Mouse (Mus musculus) erythroblast, embryonic 14.5 days (primary cell): ENCODE measurements around the gene Arpc2. TPM values are rescaled to one million over a fixed set of nuclear protein-coding genes. Genes with fewer than 3 reads are reported as not detected.
A peak's percentile ranks its signal among the peaks of the same experiment; 100 is the strongest.

ENCODE experiments used
- H3K27me3 ChIP-seq: 2 replicates; pipeline ENCODE4 v1.6.1; 2012; ENCODE audit warnings: inconsistent platforms; ENCODE audit not compliant: control insufficient read depth
- H3K36me3 ChIP-seq: 2 replicates; pipeline ENCODE4 v1.6.1; 2012; ENCODE audit warnings: mild to moderate bottlenecking, inconsistent platforms; ENCODE audit not compliant: control insufficient read depth
- H3K4me1 ChIP-seq: 2 replicates; pipeline ENCODE4 v1.6.1; 2012; ENCODE audit warnings: inconsistent platforms; ENCODE audit not compliant: control insufficient read depth
- H3K4me3 ChIP-seq: replicated peaks from 2 replicates; pipeline ENCODE3; 2012; ENCODE audit warnings: moderate library complexity, mild to moderate bottlenecking, inconsistent platforms
- H3K9me3 ChIP-seq: 2 replicates; pipeline ENCODE4 v1.6.1; 2012; ENCODE audit warnings: low read length, inconsistent platforms, mixed read lengths; ENCODE audit not compliant: control insufficient read depth
- GATA1 ChIP-seq: IDR thresholded peaks from 2 replicates; pipeline ENCODE4 v1.6.1; 2012; ENCODE audit warnings: low read length, inconsistent platforms, mixed read lengths
- TAL1 ChIP-seq: IDR thresholded peaks from 3 replicates; pipeline ENCODE4 v1.6.1; 2012; ENCODE audit warnings: low read length, inconsistent platforms, mixed read lengths
- polyA plus RNA-seq: library from polyadenylated mRNA; stranded (reverse); fragments of >175 nt; gene quantifications from 2 replicates; pipeline ENCODE4 v1.2.3, GENCODE M21; 2012

The Arpc2 gene
- polyA plus RNA-seq, 1 experiment, result 7.8 TPM

DNA sequence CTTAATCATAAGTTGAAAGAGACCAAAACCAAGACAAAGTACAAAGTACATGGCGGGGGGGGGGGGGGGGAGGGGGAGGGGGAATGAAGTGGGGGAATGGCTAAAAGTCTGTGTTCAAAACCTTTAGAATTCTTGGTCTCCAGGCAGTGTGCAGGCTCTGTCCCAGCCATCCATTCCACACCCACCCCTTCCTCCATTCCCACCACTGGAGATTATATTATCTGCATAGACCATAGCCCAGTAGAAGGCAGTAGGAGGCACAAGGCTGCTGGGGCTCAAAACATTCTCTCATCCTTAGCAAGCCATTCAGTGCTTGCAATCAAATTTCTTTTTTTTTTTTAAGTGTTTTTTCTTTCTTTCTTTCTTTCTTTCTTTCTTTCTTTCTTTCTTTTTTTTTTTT, 4.9 kb upstream of the Arpc2 start:
- Histone ChIP-seq H3K4me1 (peaks cover 13% of the 10 kb centered on the region), H3K9me3 (no peaks in the 10 kb centered on the region), H3K4me3 (no peak overlapping the region), H3K36me3 (no peaks in the 10 kb centered on the region), H3K27me3 (no peaks in the 10 kb centered on the region)
- TF ChIP-seq GATA1 (no peak), TAL1 (no peak)

DNA sequence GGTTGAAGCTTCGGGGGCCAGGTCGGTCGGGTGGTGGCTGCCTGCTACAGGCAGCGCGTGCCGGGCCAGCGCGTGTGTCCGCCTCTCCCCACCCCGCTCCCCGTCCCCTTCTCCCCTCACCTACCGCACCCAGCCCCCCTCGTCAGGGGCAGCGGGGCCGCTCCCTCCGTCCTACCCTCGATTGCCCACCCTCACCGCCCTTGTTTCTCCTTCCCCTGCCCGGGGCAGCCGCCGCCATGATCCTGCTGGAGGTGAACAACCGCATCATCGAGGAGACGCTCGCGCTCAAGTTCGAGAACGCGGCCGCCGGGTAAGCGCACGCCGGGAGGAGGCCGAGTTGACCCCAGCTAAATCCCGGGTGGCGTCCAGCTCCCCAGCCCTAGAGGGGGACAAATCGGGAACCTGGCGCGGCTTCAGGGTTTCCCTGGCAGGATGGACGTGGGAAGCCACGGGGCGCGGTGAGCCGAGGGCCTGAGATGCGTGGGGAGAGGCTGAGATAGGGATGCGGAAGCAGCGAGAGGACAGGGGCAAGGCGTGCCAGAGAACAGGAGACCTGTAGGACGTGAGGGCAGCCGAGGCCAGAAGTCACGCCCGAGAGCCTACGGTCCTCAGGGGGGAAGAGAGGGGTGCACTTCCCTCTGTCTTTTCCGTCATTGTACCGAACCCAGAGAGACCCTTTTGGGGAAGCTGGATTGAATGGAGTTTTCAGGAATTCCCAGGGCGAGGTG, 870 bp downstream of the Arpc2 start:
- Histone ChIP-seq H3K36me3 (peaks cover 10% of the 10 kb centered on the region), H3K27me3 (no peaks in the 10 kb centered on the region), H3K4me3 (peak overlapping the region; percentile 99), H3K4me1 (peaks cover 56% of the 10 kb centered on the region), H3K9me3 (no peaks in the 10 kb centered on the region)
- TF ChIP-seq GATA1 (no peak), TAL1 (no peak)

DNA sequence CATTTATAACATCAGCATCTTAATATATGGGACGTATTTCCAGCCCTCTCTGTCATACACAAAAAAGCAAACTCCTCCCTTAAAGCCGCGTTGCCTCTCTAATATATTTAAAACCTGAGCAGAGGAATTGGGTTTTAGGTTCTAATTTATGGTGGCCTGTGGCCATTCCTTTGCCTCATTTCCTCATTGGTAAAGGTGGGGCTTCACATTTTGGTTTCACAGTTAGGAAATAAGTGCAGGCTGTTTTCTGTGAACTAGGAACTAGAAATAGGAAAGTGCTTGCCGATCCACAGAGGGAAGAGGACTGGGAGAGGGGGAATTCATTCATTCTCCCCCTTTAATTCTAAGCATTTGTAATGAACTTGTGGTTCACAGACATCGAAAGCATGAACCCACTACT, 1.8 kb downstream of the Arpc2 start:
- Histone ChIP-seq H3K4me1 (peaks cover 52% of the 10 kb centered on the region), H3K4me3 (peak overlapping the region; percentile 99), H3K27me3 (no peaks in the 10 kb centered on the region), H3K9me3 (no peaks in the 10 kb centered on the region), H3K36me3 (peaks cover 14% of the 10 kb centered on the region)
- no peak for TF ChIP-seq GATA1
- no peak for TF ChIP-seq TAL1

DNA sequence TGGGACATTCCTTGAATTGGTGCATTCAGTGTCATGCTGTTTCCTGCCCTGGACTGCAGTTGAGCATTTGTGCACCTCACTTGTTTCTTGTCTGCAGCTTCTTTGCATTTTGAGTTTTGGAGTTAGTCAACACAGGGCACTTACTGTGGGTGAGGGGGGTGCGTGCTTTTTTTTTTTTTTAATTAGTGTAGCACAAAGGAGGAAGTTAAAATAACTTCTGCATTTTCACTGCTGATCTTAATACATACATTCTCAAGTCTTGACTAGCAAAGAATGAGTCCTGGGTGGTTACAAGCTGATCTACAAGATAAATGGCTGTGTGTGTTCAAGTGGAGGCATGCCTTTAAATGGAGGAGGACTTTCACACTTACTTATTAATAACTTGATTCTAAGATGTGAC, 2.3 kb downstream of the Arpc2 start:
- Histone ChIP-seq H3K36me3 (peaks cover 19% of the 10 kb centered on the region), H3K4me1 (peaks cover 52% of the 10 kb centered on the region), H3K9me3 (no peaks in the 10 kb centered on the region), H3K4me3 (peak overlapping the region; percentile 99), H3K27me3 (no peaks in the 10 kb centered on the region)
- TF ChIP-seq GATA1, result no peak
- TF ChIP-seq TAL1, result no peak

DNA sequence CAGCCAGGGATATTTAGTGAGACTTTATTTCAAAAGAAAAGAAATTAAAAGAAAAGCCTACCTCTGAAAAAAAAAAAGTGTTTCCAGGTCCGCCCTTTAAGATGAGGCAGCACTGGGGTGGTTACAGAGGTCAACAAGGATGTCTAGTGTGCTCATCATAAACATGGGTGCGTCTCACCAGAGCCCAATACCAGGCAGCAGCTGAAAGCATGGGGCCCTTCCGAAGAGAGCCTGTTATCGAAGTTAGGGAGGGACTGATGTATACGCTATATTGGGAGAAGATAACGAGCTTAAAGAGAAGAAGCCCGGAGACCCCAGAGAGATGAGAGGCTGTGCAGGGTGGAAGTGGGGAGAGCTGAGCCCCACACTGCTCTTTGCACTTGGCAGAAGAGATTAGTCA, 3.3 kb downstream of the Arpc2 start:
- no peaks in the 10 kb centered on the region for H3K9me3 ChIP-seq
- TF ChIP-seq GATA1, result no peak
- H3K27me3 ChIP-seq, result no peaks in the 10 kb centered on the region
- peaks cover 22% of the 10 kb centered on the region for H3K36me3 ChIP-seq
- peaks cover 56% of the 10 kb centered on the region for H3K4me1 ChIP-seq
- H3K4me3 ChIP-seq, result peak overlapping the region; percentile 99

DNA sequence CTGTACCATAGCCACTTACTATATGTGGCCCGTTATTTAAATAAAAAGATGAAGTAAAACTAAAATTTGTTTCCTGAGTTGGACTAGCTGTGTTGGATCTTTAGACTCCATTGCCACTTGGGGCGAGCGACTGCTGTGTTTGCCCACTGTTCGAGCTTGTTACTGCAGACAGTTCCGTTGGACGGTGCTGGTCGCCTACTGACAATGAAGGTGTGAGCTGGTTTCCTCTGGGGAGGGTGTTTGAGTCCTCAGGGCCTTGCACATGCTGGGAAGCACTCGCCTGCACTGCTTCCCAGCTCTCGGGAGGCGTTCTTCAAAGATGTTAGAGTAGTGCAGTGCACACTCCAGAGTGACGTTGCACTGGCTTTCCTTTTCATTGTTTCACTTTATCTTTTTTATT, 3.7 kb downstream of the Arpc2 start:
- H3K4me1 ChIP-seq, result peaks cover 56% of the 10 kb centered on the region
- H3K9me3 ChIP-seq, result no peaks in the 10 kb centered on the region
- peak overlapping the region; percentile 99 for H3K4me3 ChIP-seq
- TF ChIP-seq TAL1 (no peak), GATA1 (no peak)
- H3K27me3 ChIP-seq, result no peaks in the 10 kb centered on the region
- peaks cover 24% of the 10 kb centered on the region for H3K36me3 ChIP-seq

DNA sequence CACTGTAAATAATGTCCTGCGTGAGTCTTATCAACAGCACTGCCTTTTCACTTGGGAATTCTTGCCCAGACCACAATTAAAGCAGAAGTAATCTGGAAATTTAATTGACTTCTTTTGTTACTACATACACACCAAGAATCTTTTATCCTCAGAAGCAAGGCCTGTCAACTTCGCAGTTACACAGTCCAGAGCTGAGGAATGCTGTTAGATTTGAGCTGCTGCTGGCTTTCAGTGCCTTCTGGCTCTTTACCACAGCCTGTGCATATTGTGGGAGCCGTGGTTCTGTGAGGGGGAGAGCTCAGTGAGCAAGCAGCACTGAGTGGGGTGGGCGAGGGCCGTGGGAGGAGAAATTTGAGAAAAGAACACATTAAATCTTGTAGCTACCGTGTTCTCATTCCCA, 4.4 kb downstream of the Arpc2 start:
- no peak for TF ChIP-seq GATA1
- TF ChIP-seq TAL1, result no peak
- peaks cover 57% of the 10 kb centered on the region for H3K4me1 ChIP-seq
- no peaks in the 10 kb centered on the region for H3K27me3 ChIP-seq
- no peaks in the 10 kb centered on the region for H3K9me3 ChIP-seq
- peaks cover 24% of the 10 kb centered on the region for H3K36me3 ChIP-seq
- no peak overlapping the region for H3K4me3 ChIP-seq

DNA sequence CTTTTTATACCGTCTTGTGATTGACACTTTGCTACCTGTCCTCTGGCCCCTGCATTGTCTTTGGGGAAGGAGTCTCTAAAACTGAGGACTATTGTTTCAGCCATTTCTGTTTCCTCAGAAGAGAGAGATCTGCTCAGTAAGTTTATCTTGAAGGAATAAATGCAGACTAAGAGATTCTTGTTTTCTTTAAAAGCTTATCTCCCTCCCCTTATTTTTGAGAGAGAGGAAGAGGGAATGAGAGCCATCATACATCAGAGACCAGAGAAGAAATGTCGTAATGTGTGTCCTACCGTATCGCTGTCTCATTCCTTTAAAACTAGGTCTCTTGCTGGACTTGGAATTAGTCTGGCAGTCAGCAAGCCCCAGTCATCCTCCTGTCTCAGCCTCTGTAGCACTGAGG, 4.9 kb downstream of the Arpc2 start:
- Histone ChIP-seq H3K4me1 (peaks cover 54% of the 10 kb centered on the region), H3K36me3 (peaks cover 27% of the 10 kb centered on the region), H3K4me3 (no peak overlapping the region), H3K9me3 (no peaks in the 10 kb centered on the region), H3K27me3 (no peaks in the 10 kb centered on the region)
- TF ChIP-seq TAL1 (no peak), GATA1 (no peak)

DNA sequence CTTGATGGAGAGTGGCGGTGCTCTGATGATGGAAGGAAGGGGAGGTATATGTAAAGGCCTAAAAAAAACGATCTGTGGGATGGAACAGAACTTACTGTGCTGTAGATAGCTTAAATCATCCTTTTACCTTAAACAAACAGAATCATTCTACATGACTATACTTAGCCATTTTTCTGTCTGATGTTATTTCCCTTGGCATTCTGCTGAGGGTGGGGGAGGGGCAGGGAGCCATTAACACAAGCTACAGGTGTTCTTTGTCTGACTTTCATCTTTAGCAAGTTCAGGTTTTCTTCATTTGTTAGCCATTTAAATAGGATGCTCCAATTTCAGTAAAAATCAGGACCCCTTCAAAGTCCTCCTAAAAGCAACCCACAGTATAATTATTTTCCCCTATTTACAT, 9.6 kb downstream of the Arpc2 start:
- Histone ChIP-seq H3K4me3 (no peak overlapping the region), H3K4me1 (peaks cover 12% of the 10 kb centered on the region), H3K36me3 (peaks cover 63% of the 10 kb centered on the region)

DNA sequence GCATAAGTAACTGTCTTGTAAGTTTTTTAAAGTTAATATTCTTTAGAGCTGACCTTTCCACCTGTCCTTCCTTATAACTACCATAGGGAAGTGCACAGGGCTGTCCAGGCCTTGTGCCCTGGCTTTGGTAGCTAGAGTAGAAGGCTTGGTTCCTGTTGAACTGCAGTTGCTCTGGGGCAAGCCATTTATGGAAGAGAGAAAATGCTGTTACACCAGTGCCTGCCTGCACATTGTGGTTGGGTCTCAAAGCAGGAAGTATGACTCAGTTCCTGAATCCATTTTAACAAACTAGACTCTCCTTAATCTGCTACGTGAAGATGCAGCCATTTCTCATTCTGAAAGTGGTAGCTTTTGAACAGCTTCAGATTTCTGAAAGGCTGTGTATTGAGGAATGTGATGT, 12.9 kb downstream of the Arpc2 start:
- peaks cover 76% of the 10 kb centered on the region for H3K36me3 ChIP-seq
- H3K4me3 ChIP-seq, result no peak overlapping the region
- TF ChIP-seq GATA1, result no peak
- TF ChIP-seq TAL1, result no peak
- peaks cover 2% of the 10 kb centered on the region for H3K4me1 ChIP-seq
- no peaks in the 10 kb centered on the region for H3K9me3 ChIP-seq
- no peaks in the 10 kb centered on the region for H3K27me3 ChIP-seq

More for the DNA sequence above, 9.6 kb downstream of the Arpc2 start:
- H3K27me3 ChIP-seq, result no peaks in the 10 kb centered on the region
- no peaks in the 10 kb centered on the region for H3K9me3 ChIP-seq
- TF ChIP-seq GATA1 (no peak), TAL1 (no peak)
